Mouse (Mus musculus): ENCODE data around the gene Tbl1x. TPM values are rescaled to one million over a fixed set of nuclear protein-coding genes. Genes with fewer than 3 reads are reported as not detected.

The Tbl1x gene
- polyA plus RNA-seq (2012; ENCODE audit: insufficient read depth, low replicate concordance): 1.6 and 2.8 TPM in 2 replicates

DNA sequence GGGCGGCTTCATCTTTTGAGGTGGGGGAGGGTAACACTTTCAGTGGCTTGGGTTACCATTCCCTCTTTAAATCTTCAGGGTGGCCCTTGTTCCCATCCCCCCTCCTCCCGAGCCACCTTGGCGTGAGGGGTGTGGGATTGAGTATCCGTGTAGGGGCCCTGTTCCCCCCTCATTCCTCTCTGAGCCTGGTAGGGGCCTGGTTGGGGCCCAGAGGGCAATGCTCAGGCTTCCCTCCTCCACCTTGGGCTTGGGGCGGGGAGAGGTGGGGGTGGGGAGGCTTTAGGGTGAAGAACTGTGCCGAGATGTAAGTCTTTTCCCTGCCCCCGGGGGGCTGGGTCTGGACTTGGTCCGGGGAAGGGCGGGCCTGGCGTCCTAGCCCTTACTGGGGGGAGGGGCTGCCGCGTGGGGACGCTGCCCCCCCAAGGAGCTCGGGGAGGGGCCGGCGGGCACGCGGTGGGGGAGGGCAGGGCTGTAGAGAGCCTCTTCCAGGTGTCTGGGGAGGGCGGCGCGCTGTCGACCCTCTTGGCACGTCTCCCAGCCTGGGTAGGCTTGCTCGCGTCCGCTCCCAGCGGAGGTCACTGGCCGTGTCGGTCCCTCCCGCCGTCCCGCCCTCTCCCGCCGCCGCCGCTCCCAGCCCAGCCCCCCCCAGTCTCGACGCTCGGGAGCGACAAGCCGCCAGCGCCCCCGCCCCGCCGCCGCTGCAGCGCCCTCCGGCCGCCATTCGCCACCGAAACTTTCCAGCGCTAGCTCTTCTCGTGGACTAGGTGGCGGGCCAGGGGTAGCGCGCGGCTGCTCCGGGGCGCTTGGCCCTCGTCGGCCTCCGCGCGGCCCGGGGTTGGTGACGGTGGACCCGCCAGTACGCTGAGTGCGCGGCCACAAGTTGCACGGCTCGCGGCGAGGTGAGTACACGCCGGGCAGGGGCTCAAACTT lies at the start of gene Tbl1x:
Gene Tbl1x (plus strand): TSS at position 643 of the 930 bp plus-strand sequence.
- TF ChIP-seq GATA1 (IDR thresholded peaks at IDR 0.05; ENCODE audit: borderline replicate concordance, low read length) (no peak), FLI1 (IDR thresholded peaks at IDR 0.05; ENCODE audit: low read length) (no peak)
- peaks cover 6% of the 10 kb centered on the region; the same call in 1 of the 2 replicates for H3K9me3 ChIP-seq

DNA sequence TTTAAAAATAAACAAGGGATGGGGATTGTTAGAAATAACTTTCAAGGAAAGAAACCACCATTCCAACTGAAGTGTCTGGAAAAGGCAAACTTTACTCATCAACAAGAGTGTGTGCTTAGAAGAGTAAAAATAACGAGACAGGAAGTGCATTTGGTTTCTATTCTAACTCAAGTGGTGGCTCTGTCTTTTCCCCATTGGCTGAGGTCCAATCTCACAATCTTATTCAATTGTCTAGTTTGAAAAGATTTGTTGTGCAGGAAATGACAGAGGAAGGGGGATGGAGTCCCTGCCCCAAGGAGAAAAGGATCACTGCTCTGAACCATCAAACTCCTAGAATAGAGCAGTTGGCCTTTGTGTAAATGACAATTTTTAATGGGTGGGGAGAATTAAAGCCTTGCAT lies 41.6 kb upstream of the Tbl1x start:
- H3K27me3 ChIP-seq (replicated peaks): peaks cover 7% of the 10 kb centered on the region
- no peak for TF ChIP-seq GATA1 (IDR thresholded peaks at IDR 0.05; ENCODE audit: borderline replicate concordance, low read length)
- TF ChIP-seq FLI1 (IDR thresholded peaks at IDR 0.05; ENCODE audit: low read length): no peak
- peaks cover 3% of the 10 kb centered on the region; the same call in 1 of the 2 replicates for H3K4me1 ChIP-seq
- H3K36me3 ChIP-seq (replicated peaks; ENCODE audit: low read length): no peaks in the 10 kb centered on the region
- no peak overlapping the region for H3K4me3 ChIP-seq (replicated peaks)
- no peaks in the 10 kb centered on the region for H3K9me3 ChIP-seq

More for the DNA sequence above, at the start of gene Tbl1x:
- Histone ChIP-seq H3K4me3 (replicated peaks) (peak within 1 kb of the TSS; percentile 94), H3K4me1 (peaks cover 9% of the 10 kb centered on the region; the same call in 1 of the 2 replicates), H3K27me3 (replicated peaks) (peaks cover 6% of the 10 kb centered on the region), H3K36me3 (replicated peaks; ENCODE audit: low read length) (no peaks in the 10 kb centered on the region)

DNA sequence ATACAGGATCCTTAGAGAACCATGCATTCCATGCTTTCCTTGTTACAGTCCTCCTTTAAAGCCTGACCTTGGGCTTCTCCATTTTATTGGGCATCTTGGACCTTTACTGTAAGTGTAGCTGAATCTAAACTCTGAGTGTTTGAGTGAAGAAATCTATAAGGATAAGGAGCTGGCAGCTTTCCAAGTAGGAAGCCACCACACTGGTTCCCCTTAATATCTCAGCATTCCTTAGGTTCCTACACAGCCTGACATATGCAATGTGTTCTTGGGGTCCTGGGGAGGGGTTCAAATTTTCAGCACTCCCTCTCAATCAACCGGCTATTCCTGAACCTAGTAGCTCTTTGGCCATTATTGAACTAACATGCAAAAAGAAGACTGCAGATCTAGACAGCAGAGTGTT lies 38.0 kb upstream of the Tbl1x start:
- H3K36me3 ChIP-seq (replicated peaks; ENCODE audit: low read length): no peaks in the 10 kb centered on the region
- no peak overlapping the region for H3K4me3 ChIP-seq (replicated peaks)
- H3K9me3 ChIP-seq: no peaks in the 10 kb centered on the region
- H3K4me1 ChIP-seq: peaks cover 7% of the 10 kb centered on the region; the same call in 1 of the 2 replicates
- peaks cover 11% of the 10 kb centered on the region for H3K27me3 ChIP-seq (replicated peaks)
- TF ChIP-seq FLI1 (IDR thresholded peaks at IDR 0.05; ENCODE audit: low read length): no peak
- no peak for TF ChIP-seq GATA1 (IDR thresholded peaks at IDR 0.05; ENCODE audit: borderline replicate concordance, low read length)

DNA sequence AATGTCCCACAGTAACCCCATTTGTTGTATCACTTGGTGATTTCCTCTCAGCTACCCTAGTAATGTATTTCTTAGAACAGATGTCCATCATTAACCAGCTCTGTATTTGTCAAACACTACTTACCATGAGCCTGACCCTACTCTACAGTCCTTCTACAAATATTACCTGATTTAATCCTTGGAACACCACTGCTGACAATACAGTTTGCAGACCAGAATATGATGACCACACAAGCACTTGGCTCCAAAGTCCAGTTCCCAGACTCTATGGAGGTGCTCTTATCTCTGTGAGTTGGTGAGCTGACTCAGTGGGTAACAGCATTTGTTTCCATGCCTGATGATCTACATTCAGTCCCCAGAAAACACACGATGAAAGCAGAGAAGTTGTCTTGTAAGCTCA lies 37.3 kb upstream of the Tbl1x start:
- no peaks in the 10 kb centered on the region for H3K36me3 ChIP-seq (replicated peaks; ENCODE audit: low read length)
- H3K4me1 ChIP-seq: peaks cover 7% of the 10 kb centered on the region; the same call in 1 of the 2 replicates
- no peak overlapping the region for H3K4me3 ChIP-seq (replicated peaks)
- TF ChIP-seq FLI1 (IDR thresholded peaks at IDR 0.05; ENCODE audit: low read length) (no peak), GATA1 (IDR thresholded peaks at IDR 0.05; ENCODE audit: borderline replicate concordance, low read length) (no peak)
- H3K27me3 ChIP-seq (replicated peaks): peaks cover 6% of the 10 kb centered on the region
- H3K9me3 ChIP-seq: no peaks in the 10 kb centered on the region

DNA sequence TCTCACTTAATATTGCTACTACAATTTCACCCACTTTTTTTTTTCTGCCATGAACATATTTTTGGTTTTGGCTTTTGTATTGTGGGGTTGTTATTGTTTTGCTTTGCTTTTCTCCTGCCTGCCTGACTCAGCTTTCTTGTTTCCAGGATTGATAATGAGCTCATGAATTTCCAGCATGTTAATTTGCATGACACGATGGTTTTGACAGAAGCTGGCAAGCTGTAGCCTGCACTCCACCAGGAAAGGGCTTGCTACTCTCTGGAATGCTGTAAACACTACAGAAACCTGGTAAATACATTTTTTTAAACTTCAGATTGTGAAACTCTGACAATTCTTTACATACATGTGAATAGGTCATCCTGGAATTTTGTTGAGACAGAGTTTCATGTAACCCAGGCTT lies 36.3 kb upstream of the Tbl1x start:
- H3K27me3 ChIP-seq (replicated peaks): peaks cover 6% of the 10 kb centered on the region
- H3K4me3 ChIP-seq (replicated peaks): no peak overlapping the region
- no peak for TF ChIP-seq FLI1 (IDR thresholded peaks at IDR 0.05; ENCODE audit: low read length)
- no peak for TF ChIP-seq GATA1 (IDR thresholded peaks at IDR 0.05; ENCODE audit: borderline replicate concordance, low read length)

DNA sequence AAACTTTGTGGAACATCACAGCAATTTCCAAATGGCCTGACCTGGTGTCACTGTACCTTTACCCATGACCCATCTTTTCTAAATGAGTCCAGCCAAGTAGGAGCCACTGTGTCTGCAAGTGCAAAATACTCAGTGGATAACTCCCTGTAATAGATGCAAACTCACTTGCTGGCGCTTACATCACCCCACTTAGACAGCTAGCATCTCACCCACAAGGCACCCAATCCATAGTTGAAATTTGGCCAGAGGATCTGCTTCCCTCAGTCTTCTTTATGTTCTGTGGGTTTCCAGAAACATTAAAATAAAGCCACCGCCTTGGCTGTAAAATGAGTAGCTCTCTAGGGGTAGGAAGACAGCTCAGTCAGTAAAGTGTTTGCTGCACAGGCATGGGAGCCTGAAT lies 33.3 kb upstream of the Tbl1x start:
- no peaks in the 10 kb centered on the region for H3K36me3 ChIP-seq (replicated peaks; ENCODE audit: low read length)
- TF ChIP-seq FLI1 (IDR thresholded peaks at IDR 0.05; ENCODE audit: low read length) (no peak), GATA1 (IDR thresholded peaks at IDR 0.05; ENCODE audit: borderline replicate concordance, low read length) (no peak)

More for the DNA sequence above, 36.3 kb upstream of the Tbl1x start:
- no peaks in the 10 kb centered on the region for H3K36me3 ChIP-seq (replicated peaks; ENCODE audit: low read length)
- no peaks in the 10 kb centered on the region for H3K9me3 ChIP-seq
- H3K4me1 ChIP-seq: peaks cover 7% of the 10 kb centered on the region; the same call in 1 of the 2 replicates

DNA sequence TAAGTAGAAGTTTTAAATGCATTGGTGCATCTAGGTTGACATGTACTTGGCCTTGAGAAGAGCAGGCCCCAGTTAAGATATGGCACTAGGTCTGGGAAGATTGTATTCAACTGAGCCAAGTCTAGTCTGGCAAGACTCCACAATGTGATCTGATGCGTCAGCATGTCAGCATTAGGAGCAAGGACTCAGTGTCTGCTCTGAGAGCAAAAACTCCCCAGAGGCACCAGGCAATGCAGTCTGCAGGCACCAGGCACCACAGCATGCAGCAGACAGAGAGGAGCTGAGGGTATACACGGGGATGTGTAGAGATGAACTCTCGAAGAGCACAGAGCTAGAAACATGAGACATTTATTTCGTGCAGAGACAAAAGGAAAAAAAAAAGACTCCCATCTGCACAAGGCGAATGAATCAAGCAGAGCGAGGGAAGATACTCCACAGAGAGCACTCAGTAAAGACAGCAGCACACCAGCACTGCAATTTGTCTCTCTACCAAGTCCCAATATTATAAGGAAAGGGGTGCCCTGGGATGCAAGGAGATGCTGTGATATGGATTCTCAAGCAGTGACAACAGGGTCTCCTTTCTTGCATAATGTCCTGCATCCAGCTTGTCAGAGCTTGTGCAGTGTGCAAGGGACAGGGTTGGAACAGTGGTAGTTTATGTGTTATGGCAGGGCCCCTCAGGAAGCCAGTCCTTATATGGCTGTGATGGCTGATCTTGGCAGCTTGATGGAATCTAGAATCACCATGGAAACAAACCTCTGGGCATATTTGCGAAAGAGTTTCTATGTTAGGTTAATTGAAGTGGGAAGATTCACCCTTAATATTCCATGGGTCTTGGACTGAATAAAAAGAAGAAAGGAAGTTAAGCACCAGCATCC lies 22.7 kb upstream of the Tbl1x start:
- Histone ChIP-seq H3K4me3 (replicated peaks) (no peak overlapping the region), H3K36me3 (replicated peaks; ENCODE audit: low read length) (no peaks in the 10 kb centered on the region), H3K9me3 (peaks cover 5% of the 10 kb centered on the region), H3K27me3 (replicated peaks) (peaks cover 17% of the 10 kb centered on the region), H3K4me1 (peaks cover 10% of the 10 kb centered on the region)
- TF ChIP-seq GATA1 (IDR thresholded peaks at IDR 0.05; ENCODE audit: borderline replicate concordance, low read length): no peak
- TF ChIP-seq FLI1 (IDR thresholded peaks at IDR 0.05; ENCODE audit: low read length): no peak

More for the DNA sequence above, 33.3 kb upstream of the Tbl1x start:
- Histone ChIP-seq H3K9me3 (no peaks in the 10 kb centered on the region), H3K27me3 (replicated peaks) (peaks cover 6% of the 10 kb centered on the region), H3K4me3 (replicated peaks) (no peak overlapping the region), H3K4me1 (peaks cover 7% of the 10 kb centered on the region; the same call in 1 of the 2 replicates)

DNA sequence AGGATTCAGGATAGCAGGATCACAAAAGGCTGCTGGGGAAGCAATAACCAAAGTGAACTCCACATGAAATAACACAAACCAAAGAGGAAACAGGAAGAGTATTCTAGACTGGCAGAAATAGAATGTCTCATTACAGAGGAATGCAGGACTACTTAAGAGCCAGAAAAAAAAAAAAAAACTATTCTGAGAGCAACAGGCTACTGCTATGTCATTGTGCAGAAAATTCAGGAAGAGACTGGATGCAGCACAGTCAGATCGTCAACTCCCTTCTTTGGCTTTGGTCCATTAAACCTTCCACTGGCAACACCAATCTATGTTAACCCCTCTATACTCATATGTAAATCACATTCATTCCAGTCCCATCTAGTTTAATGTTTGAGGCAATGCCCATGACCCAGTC lies 20.7 kb upstream of the Tbl1x start:
- peaks cover 9% of the 10 kb centered on the region for H3K9me3 ChIP-seq
- H3K36me3 ChIP-seq (replicated peaks; ENCODE audit: low read length): no peaks in the 10 kb centered on the region
- H3K4me3 ChIP-seq (replicated peaks): no peak overlapping the region
- H3K4me1 ChIP-seq: peaks cover 10% of the 10 kb centered on the region
- TF ChIP-seq FLI1 (IDR thresholded peaks at IDR 0.05; ENCODE audit: low read length): no peak
- no peak for TF ChIP-seq GATA1 (IDR thresholded peaks at IDR 0.05; ENCODE audit: borderline replicate concordance, low read length)
- peaks cover 17% of the 10 kb centered on the region for H3K27me3 ChIP-seq (replicated peaks)

DNA sequence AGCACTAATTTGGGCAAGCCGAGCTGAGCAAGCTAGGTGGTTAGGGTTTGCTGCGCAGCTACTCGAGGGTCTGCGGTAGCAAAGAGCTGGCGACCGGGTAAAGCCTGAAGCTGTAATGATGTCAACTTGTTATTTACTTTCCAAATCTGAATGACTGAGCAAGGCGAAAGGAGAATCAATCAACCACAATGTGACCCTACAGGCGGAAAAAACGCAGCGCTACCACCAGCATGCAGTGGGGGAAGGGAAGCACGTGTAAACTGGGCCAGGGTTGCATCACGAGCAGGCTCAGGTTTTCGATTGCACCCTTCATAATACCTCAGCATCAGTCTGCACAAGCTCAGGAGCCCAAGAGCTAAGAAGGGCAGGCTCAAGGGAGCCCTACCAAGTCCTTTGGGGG lies 1.7 kb upstream of the Tbl1x start:
- H3K4me3 ChIP-seq (replicated peaks): peak overlapping the region; percentile 94
- H3K36me3 ChIP-seq (replicated peaks; ENCODE audit: low read length): no peaks in the 10 kb centered on the region
- H3K27me3 ChIP-seq (replicated peaks): peaks cover 6% of the 10 kb centered on the region
- H3K9me3 ChIP-seq: peaks cover 6% of the 10 kb centered on the region; the same call in 1 of the 2 replicates
- TF ChIP-seq GATA1 (IDR thresholded peaks at IDR 0.05; ENCODE audit: borderline replicate concordance, low read length) (no peak), FLI1 (IDR thresholded peaks at IDR 0.05; ENCODE audit: low read length) (no peak)
- peaks cover 9% of the 10 kb centered on the region; the same call in 1 of the 2 replicates for H3K4me1 ChIP-seq
